Mouse (Mus musculus): ENCODE measurements around the gene Mfap1b.
"Not testable (repeated sequence)": the region's sequence is repeated elsewhere in the genome, so short reads cannot be mapped to it uniquely, and the experiment has no call there.

Gene Mfap1b

DNA sequence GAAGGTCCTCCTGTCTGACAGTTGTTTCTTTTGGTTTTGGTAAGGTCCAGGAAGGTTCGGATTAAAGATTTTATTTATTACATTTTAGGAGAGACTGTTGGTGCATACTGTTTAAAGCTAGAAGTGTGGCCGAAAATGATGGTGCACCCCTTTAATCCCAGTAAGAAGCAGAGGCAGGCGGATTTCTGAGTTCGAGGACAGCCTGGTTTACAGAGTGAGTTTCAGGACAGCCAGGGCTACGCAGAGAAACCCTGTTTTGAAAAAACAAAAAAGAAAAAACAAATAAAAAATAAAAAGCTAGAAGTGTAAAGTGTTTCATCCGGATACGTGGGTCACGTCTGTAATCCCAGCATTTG lies 291 bp upstream of the Mfap1b start:
- intact Hi-C loops (cut with DNase I), result no loop called here

DNA sequence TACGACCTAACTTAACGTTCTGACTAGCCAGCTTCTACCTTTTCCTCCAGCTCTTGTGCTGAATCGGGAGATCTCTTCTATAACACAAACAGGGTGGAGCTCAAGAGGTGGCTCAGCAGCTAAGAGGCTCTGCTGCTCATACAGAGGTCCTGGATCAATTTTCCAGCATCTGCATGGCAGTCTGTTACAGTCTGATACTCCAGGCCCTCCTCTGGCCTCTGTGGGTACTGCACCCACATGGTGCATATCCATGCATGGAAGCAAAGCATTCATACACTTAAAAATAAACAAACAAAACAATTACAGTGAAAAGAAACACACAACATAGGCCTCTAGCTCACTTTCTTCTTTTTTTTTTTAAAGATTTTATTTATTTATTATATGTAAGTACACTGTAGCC lies 1.1 kb downstream of the Mfap1b start:
- intact Hi-C loops (cut with DNase I), result not testable (repeated sequence)

DNA sequence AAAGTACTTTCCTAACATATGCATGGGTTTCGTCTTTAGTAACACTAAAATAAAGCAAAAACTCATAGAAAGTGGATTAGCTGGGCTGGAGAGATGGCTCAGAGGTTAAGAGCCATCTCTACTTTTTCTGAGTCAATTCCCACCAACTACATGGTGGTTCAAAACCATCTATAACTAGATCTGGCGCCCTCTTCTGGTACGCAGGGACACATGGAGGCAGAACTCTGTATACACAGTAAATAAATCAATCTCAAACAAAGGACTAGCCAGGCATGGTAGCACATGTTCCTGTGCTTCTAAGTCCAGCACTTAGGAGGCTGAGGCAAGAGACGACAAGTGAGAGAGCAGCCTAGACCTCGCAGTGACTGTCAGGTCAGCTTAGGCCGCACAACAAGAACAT lies 4.9 kb downstream of the Mfap1b start:
- intact Hi-C loops (cut with DNase I), result not testable (repeated sequence)

DNA sequence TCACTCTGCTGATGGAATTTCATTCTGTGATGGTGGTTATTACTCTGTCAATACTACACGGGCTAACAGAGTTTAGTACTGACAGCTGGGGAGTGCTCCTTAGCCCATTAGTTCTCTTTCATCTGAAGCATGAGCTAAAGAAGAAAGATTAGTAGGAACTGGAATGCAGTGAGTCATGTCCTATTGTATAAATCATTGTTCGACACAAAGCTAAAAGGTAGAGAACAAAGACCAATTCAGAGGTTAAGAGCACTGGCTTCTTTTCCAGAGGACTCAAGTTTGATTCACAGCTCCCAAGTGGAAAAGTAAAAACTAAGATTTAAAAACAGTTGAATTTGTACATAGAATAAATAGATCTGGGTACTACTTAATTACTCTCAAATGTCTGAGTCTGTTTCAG lies 13.8 kb downstream of the Mfap1b start:
- intact Hi-C loops (cut with DNase I), result no loop called here

DNA sequence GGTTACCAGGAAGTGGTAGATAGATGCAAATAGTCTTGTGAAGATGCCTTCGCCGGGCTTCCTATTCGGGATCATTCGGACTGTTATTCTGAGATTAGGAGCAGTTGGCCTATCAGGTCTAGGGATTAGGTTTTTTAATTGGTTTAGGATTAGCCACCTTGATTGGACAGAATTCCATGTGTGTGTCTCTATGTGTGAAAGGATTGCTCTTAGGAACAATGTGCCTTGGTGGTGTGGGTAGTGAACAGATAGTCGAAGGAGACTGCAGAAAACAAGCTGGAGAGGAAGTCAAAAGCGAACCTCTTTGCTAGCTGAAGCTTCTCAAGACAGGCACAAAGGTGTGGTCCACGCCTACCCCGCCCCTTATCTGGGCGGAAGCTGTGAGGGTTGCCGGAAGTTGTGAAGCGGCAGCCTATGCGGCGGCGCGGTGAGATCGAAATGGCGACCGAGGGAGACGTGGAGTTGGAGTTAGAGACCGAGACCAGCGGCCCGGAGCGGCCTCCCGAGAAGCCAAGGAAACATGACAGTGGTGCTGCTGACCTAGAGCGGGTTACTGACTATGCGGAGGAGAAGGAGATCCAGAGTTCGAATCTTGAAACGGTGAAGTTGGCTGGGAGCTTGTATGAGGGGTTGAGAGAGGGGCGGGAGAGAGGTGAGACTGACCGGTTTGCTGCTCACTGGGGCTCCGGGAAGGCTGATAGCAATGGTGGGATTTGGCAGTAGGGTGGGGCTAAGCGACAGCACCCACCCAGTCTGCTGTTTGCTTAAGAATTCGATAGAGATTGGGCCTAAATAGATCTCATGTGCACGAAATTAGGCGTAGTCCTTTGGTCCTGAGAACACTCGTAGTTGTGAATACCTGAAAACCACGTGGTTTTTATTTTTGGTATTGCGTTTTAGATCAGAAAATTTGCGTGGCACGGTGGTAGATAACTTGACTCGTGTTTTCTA lies 16.9 kb downstream of the Mfap1b start, which contains the start of gene Serinc4:
Gene Serinc4, minus strand, starts transcription at position 90 of the 951 bp plus-strand sequence.
- intact Hi-C loops (cut with DNase I), result no loop called here

DNA sequence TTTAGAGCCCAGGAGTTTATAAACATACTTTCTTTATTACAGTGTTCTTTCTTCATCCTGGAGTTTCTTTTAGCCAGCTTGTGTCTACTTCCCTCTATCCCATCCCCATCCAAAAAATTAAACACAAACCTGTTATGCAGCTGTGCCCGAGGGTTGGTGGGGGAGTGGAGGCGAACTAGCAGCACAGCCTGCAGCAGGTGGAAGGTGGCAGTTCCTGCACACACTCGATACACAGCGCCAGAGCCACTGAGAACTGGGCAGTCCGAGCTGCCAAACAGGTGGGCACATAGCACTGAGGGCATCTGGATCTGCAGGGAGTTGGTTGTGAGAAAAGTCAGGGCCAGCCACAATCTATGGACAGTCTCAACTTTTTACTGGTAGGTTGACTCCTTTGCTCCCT lies 18.3 kb downstream of the Mfap1b start:
- intact Hi-C loops (cut with DNase I), result no loop called here

DNA sequence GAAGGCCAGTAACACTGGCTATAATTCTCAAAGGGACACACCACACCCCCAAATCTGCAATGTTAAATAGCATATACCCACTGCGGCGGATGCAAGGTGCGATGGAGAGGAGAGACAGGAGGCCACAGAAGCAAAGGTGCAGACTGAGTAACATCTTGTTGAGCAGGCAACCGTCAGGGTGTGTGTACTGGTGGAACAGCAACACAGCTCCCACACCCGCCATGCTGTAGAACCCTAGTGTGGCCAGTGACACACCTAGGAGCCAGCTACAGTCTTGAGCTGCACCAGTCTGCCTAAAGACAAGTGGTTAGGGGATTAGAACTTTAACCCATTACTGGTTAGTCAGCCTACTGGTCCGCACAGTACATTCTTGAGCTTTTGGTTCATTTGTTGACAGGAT lies 19.9 kb downstream of the Mfap1b start:
- intact Hi-C loops (cut with DNase I), result no loop called here

DNA sequence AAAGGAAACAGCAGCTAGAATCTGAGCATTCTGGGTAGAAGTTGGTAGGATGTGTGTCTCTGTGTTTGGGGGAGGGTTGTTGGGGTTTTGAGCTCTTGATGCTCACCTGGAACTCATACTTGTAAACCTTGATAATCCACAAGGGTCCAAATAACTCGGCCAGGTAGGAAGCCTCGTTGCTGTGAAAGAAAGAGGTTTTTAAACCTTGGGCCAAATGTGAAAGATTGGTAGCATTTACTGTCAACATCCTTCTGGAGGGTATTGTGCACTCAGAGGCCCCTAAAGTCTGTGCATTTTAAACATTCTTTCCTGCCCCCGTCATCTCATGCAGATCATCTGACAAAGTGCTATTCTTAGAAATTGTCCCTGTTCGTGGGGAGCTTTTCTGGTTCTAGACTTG lies 20.9 kb downstream of the Mfap1b start, which contains the start of gene Hypk:
Gene Hypk, plus strand, starts transcription at position 301 of the 400 bp plus-strand sequence.
- intact Hi-C loops (cut with DNase I), result no loop called here

DNA sequence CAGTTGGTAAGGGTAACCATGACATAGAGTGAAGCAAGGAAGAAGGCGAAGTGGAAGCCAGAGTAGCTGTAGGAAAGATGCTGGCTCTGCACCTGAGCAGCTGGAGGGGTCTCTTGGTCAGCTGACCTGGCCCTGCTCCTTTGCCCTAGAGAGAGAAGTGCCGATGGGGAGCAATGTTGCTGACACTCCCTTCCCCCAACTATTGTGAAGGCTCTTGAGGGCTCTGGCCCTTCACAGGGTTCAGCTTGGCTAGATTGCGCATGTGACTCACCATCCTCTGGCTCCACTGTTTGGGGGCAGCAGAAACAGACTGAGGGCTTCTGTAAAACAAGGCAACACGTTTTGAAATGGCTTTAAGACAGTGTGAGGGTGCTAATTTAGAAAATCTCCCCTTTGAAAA lies 21.5 kb downstream of the Mfap1b start:
- intact Hi-C loops (cut with DNase I), result no loop called here

DNA sequence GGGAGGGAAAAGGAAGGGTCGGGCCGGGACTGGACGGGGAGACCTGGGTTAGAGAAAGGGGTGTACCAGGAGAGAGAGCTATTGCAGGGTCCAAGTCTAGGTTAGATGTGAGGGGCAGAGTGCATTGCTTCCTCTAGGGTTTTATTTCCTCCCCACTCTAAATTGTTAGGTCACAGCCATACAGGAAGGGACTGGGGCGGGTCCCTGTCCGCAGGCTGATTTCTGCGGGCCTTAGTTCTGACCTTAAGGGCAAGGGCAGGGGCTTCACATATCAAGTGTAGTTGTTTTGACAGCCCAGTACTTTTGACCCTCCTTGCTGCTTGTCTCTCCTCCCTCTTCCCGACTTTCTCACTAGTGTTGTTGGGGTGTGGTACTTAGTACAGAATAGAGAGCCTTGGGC lies 23.8 kb downstream of the Mfap1b start:
- intact Hi-C loops (cut with DNase I), result no loop called here

DNA sequence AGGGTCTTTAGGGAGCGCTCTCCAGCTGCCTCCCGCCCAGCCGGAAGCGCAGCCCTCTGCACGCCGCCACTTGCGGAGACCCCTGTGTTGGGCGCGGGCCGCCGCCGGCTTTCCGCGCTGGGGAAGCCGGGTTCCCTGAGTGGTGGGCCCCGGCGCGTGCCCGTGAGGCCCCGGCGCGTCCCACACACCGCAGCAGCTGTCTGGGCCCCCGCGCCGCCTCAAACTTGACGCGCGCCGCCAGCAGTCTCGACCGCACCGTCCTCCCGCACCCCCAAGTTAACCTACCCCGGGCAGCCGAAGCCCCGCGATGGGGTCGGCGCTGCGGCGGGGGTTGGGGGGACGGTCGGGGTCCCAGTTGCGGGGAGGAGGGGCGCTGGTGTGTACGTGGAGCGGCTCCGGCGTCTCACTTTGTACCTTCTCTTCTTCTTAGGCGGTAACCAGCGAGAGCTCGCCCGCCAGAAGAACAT lies 24.3 kb downstream of the Mfap1b start:
- intact Hi-C loops (cut with DNase I), result loop anchor here (5.0 kb wide), 1 partner anchor 37 kb away; the partner anchor contains the start of genes Catsper2 and Pdia3

DNA sequence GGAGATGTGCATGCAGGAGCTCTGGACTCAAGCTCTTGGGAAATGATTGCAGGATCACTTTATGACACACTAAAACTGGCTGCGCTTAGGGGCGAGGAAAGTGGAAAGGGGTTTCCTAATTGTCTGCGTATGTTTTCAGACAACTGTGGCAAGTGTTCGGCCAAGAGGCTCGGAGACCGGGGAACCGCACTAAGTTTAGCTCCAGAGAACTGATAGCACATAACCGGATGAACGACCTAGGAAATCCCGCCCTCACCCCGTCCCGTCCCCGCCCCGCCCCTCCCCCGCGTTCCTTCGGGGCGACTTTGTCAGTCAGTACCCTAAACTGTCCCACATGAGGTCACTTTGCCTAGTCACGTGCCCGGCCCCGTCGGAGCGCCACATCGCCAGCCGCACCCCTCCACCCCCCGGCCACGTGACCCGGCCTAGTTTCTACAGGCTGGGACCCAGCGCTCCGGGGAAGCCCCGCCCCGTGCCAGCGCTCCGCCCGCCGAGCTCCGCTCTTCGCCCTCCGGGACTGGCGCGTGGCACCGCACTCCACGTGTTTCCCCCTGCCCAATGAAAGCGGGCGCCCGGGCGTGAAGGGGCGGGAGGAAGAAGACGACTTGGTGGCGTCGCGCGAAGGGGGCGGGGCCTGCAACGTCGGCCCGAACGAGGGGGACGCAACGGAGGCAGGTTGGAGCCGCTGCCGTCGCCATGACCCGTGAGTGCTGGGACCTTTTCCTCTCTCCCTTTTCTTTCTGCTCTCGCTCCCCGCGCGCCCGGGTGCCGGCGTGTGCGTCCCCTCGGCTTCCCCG lies 24.9 kb downstream of the Mfap1b start, which contains the start of gene Serf2:
Gene Serf2, plus strand, starts transcription at position 457 of the 797 bp plus-strand sequence.
- intact Hi-C loops (cut with DNase I), result loop anchor here (5.0 kb wide), 1 partner anchor 37 kb away; the partner anchor contains the start of genes Catsper2 and Pdia3

DNA sequence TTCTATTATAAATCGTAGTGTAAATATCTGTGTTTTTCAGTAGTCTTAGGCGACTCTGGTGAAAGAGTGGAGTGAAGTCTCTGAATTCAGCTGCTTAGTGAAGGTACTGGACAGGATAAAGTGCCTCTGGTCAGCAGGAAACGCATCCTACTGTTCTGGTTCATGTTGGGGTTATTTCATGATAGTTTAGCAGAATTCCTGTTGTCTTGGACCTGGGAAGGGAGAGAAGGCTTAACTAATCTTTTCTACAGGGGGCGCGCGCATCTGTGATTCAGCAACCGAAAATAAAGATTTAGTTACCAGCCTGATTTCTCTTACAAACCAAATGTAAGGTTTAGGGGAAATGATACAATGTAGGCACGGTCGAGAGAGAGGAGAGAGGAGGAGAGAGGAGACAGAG lies 25.7 kb downstream of the Mfap1b start:
- intact Hi-C loops (cut with DNase I), result loop anchor here (5.0 kb wide), 1 partner anchor 36 kb away; the partner anchor contains the start of genes Catsper2 and Pdia3

DNA sequence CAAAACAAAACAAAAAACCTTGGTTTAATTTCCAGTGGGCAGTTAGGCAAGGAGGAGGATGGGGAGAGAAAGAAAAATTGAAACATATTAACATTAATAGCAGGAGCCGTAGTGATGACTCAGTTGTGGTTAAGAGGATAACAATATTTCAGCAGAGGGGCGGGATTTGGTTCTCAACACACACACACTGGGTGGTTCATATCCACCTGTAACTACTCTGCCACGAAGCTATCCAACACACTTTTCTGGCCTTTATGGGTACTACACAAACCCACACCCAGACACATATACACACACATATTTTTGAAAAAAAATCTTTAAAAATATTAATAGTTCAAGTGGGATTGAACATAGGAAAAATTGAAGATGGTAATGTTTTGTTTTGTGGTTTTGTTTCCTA lies 26.9 kb downstream of the Mfap1b start:
- intact Hi-C loops (cut with DNase I), result loop anchor here (5.0 kb wide), 1 partner anchor 35 kb away; the partner anchor contains the start of genes Catsper2 and Pdia3

DNA sequence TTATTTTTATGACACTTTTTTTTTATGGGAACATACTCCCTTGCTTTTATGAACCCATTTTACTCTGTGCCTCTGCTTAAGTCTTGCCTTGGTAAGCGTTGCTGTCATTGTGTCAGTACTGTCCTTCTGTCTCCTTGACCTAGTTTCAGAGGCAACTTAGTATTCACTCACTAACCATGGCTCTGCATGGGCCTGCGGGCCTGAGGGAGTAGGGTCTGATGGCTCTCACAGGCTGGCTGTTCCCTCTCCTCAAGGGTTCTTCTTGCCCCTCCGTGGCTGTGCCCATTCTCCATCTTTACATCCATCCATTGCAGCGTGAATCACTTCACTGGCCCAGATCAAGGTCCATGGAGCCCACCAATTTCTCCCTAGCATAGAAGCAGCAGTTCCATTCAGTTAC lies 27.4 kb downstream of the Mfap1b start:
- intact Hi-C loops (cut with DNase I), result loop anchor here (5.0 kb wide), 1 partner anchor 34 kb away; the partner anchor contains the start of genes Catsper2 and Pdia3

DNA sequence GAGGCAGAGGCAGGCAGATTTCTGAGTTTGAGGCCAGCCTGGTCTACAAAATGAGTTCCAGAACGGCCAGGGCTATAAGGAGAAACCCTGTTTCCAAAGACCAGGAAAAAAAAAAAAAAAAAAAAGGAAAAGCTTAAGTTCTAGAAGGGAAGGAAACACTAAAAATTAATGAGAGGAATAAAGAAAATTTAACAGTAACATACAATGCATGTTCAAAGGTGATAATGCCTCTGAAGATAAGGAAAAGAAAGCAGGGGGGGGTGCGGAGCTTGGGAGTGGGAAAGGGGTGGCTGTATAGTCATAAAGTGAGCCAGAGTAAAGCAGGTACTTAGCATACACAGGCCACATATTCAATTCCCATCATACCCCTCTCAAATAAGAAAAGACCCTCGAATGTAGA lies 28.8 kb downstream of the Mfap1b start:
- intact Hi-C loops (cut with DNase I), result loop anchor here (5.0 kb wide), 1 partner anchor 33 kb away; the partner anchor contains the start of genes Catsper2 and Pdia3

DNA sequence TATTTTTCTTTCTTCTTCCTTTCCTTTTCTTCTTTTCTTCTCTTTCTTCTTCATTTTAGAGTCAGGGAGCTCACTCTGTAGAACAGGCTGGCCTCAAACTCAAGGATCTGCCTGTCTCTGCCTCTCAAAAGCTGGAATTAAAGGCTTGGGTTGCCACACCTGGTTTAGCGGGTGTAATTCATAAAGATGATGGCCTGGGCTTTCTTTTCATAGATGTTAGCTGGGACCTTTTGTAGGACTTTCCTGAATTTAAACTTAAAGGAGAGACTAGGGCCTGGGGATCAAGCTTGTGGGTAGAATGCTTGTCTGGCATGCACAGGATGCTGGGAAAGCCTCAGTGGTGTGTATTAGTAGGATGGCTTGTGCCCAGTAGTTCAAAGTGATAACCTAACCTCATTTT lies 29.7 kb downstream of the Mfap1b start, which contains the start of gene Ell3:
Gene Ell3, minus strand, starts transcription at position 101 of the 400 bp plus-strand sequence.
- intact Hi-C loops (cut with DNase I), result no loop called here

DNA sequence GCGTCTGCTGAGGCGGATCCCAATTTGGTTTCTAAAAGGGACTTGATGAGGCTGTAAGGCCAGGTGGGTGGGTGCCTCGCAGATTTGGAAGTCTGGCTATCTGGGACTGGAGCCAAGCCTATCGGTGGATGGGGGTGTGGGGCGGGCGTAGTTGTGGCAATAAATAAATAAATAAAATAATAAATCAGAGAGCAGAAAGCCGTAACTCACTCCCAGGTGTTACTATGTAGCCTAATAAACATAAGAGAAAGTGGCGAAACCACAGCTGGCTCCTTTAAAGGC lies 30.9 kb downstream of the Mfap1b start:
- intact Hi-C loops (cut with DNase I), result no loop called here

DNA sequence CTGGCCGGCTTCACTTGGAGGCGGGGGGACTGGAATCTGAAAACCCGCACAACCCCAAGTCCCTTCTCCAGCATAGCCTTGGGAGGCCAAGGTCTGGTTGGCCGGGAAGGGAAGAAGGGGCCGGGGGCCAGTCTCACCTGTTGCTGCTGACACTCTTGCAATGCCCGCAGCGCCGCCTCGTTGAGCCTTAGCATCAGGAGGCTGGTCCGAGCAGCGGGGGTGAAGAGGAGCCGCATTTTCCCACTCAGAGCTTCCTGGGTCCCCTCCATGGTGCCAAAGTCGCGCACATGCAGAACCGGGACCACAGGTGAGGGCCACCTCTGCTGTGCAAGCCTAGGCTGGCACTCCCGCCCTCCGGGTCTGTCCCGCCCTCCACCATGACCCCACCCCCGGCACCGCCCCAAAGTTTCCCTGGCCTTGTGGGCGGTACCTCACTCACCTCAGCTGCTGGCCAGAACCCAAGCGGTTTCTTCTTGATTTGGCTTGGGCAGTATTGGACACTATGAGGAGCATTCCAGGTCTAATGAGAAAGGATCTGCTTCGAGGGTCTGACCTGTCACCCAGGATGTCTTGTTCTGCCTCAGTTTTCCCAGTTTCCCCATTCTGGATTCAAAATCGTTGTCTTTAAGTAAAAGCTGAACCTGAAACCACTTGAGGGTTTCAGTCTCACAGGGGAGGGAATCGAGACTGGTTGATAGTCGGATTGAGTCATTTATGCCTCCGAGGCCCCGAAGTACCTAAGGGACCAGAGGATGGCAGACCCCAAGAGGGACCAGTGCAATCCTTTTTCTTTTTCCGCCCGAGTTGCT lies 31.4 kb downstream of the Mfap1b start:
- intact Hi-C loops (cut with DNase I), result no loop called here

DNA sequence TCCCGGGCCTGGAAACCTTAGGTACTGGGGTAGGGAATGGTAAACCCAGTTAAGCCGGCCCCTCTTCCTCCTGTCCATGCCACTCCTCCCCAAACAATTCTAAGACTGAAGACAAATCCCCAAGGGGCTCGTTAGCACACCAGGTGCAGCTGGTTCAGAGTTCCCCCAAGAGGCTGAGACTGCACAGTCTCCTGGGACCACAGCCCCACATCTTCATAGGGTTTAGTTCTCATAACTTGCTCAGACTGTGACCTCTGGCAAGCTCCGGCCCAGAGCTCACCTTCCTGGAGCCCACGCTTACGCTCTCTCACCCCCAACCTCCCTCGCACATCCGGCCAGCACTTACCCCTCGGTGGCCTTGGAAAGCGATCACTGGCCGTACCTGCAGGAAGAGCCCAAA lies 32.1 kb downstream of the Mfap1b start:
- intact Hi-C loops (cut with DNase I), result no loop called here
